Mouse (Mus musculus) liver, adult (tissue): ENCODE data around the gene Cdkl3.

Source experiments
- GATA4 ChIP-seq: IDR thresholded peaks from 2 replicates; pipeline ENCODE4 v1.6.1; 2014; ENCODE audit warnings: mild to moderate bottlenecking, low read length; ENCODE audit not compliant: insufficient replicate concordance

Cdkl3 gene

GRCm38 (mm10) chr11:52056198-52056597 lies 52.2 kb downstream of the Cdkl3 start:
- TF ChIP-seq GATA4 = no peak

GRCm38 (mm10) chr11:52059001-52059400 lies 55.0 kb downstream of the Cdkl3 start:
- TF ChIP-seq GATA4 = no peak

- TF ChIP-seq GATA4 = no peak
Measured at GRCm38 (mm10) chr11:52060315-52060714, 56.3 kb downstream of the Cdkl3 start.

- no peak for TF ChIP-seq GATA4
Measured at GRCm38 (mm10) chr11:52062406-52062805, 58.4 kb downstream of the Cdkl3 start.

- no peak for TF ChIP-seq GATA4
Measured at GRCm38 (mm10) chr11:52064398-52064797, 60.4 kb downstream of the Cdkl3 start.

GRCm38 (mm10) chr11:52065841-52066240 lies 61.8 kb downstream of the Cdkl3 start:
- TF ChIP-seq GATA4 = no peak

GRCm38 (mm10) chr11:52071768-52072167 lies 67.7 kb downstream of the Cdkl3 start:
- no peak for TF ChIP-seq GATA4

- TF ChIP-seq GATA4 = no peak
Measured at GRCm38 (mm10) chr11:52073528-52074170, 69.6 kb downstream of the Cdkl3 start.

GRCm38 (mm10) chr11:52074626-52075470 lies 70.8 kb downstream of the Cdkl3 start:
- no peak for TF ChIP-seq GATA4

GRCm38 (mm10) chr11:52075794-52076633 lies 72.0 kb downstream of the Cdkl3 start:
- no peak for TF ChIP-seq GATA4

- TF ChIP-seq GATA4 = no peak
Measured at GRCm38 (mm10) chr11:52076742-52077352, 72.8 kb downstream of the Cdkl3 start.

GRCm38 (mm10) chr11:52077939-52078338 lies 73.9 kb downstream of the Cdkl3 start:
- TF ChIP-seq GATA4 = no peak

- TF ChIP-seq GATA4 = no peak
Measured at GRCm38 (mm10) chr11:52079978-52080377, 76.0 kb downstream of the Cdkl3 start.

GRCm38 (mm10) chr11:52080656-52081055 lies 76.6 kb downstream of the Cdkl3 start:
- TF ChIP-seq GATA4 = no peak

- no peak for TF ChIP-seq GATA4
Measured at GRCm38 (mm10) chr11:52085857-52086203, 81.8 kb downstream of the Cdkl3 start.
